Mouse (Mus musculus): ENCODE measurements around the gene Wdr77. TPM values are rescaled to one million over a fixed set of nuclear protein-coding genes. Genes with fewer than 3 reads are reported as not detected.
"Not testable (repeated sequence)": the region's sequence is repeated elsewhere in the genome, so short reads cannot be mapped to it uniquely, and the experiment has no call there.

The Wdr77 gene
- polyA plus RNA-seq, 1 experiment from 2014 or later = 83.4 TPM

DNA sequence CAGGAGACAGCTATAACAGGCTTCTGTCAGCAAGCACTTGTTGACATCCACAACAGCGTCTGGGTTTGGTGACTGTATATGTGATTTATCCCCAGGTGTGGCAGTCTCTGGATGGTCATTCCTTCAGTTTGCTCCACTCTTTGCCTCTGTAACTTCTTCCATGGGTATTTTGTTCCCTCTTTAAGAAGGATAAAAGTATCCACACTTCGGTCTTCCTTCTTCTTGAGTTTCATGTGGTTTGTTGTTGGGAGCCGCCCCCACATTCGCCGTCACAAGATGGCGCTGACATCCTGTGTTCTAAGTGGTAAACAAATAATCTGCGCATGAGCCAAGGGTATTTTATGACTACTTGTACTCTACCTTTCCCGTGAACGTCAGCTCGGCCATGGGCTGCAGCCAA is 44.2 kb downstream of the Wdr77 start:
- WGBS = 53% methylated on average over 10 of the region's 10 CpGs
- not testable (repeated sequence) for ATAC-seq (ENCODE audit: insufficient number of reproducible peaks, insufficient read depth, low FRiP score, low read depth); H3K4me1 ChIP-seq (ENCODE audit: control insufficient read depth in 2 of 2, insufficient read depth in 2 of 2, low read length in 2 of 2); H3K9ac ChIP-seq (ENCODE audit: low read length); H3K27ac ChIP-seq (replicated peaks in 1 of 2; ENCODE audit: control insufficient read depth in 1 of 2, insufficient read depth in 1 of 2, low read depth in 2 of 2, low read length in 2 of 2); H3K36me3 ChIP-seq (ENCODE audit: control insufficient read depth, insufficient read depth, low read length); H3K4me2 ChIP-seq (ENCODE audit: low read length); H3K4me3 ChIP-seq (ENCODE audit: control insufficient read depth in 1 of 2, insufficient read depth in 1 of 2, low read depth in 1 of 2, low read length in 2 of 2); H3K9me3 ChIP-seq (ENCODE audit: control insufficient read depth, low read length); H3K27me3 ChIP-seq (ENCODE audit: control insufficient read depth, insufficient read depth, low read length)

DNA sequence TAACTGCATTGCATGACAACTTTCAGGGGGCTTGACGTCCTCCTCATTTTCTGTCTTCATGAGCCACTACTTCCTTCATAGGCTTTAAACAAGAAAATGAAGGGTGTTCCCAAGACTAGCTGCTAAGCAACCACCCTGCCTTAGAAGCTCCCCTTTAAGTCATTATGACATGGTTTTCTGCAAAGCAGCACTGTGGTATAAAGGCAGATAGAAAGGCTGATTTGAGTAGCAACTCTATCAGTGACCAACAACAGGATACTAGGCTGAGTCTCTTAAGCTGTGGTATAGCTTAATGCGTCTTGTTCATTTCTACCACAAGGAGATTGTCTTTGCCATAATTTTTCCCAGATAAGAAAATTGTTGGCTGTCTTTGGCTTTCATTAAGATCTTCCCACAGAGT is 55.4 kb downstream of the Wdr77 start, which contains the start of gene Pifo:
Pifo (minus strand) TSS at position 101 of the 400 bp plus-strand sequence.
- Histone ChIP-seq H3K4me1 (ENCODE audit: control insufficient read depth in 2 of 2, insufficient read depth in 2 of 2, low read length in 2 of 2) (no peaks in the 10 kb centered on the region), H3K4me2 (ENCODE audit: low read length) (no peak within 1 kb of the TSS), H3K4me3 (ENCODE audit: control insufficient read depth in 1 of 2, insufficient read depth in 1 of 2, low read depth in 1 of 2, low read length in 2 of 2) (no peak within 1 kb of the TSS), H3K36me3 (ENCODE audit: control insufficient read depth, insufficient read depth, low read length) (no peaks in the 10 kb centered on the region), H3K9ac (ENCODE audit: low read length) (no peak within 1 kb of the TSS), H3K9me3 (ENCODE audit: control insufficient read depth, low read length) (no peaks in the 10 kb centered on the region), H3K27me3 (ENCODE audit: control insufficient read depth, insufficient read depth, low read length) (no peaks in the 10 kb centered on the region), H3K27ac (replicated peaks in 1 of 2; ENCODE audit: control insufficient read depth in 1 of 2, insufficient read depth in 1 of 2, low read depth in 2 of 2, low read length in 2 of 2) (no peak within 1 kb of the TSS)
- ATAC-seq (ENCODE audit: insufficient number of reproducible peaks, insufficient read depth, low FRiP score, low read depth) = no peak
- WGBS = 66% methylated on average over 2 of the region's 2 CpGs

Other genes starting within 250 kb of the Wdr77 start
- 66.9 and 77.3 TPM in 2 replicates for gene Rap1a, start 158.0 kb upstream of the Wdr77 start, polyA plus RNA-seq (2014; fragmentation: Nextera tagmentation; extraction: Ambion mirVana)
- gene Adora3, start 88.5 kb upstream of the Wdr77 start, polyA plus RNA-seq (2014; fragmentation: Nextera tagmentation; extraction: Ambion mirVana) = not detected in 2 replicates
- gene Tmigd3, start 88.5 kb upstream of the Wdr77 start, polyA plus RNA-seq (2014; fragmentation: Nextera tagmentation; extraction: Ambion mirVana) = 0.26 and 0.41 TPM in 2 replicates
- 1.5 and 1.8 TPM in 2 replicates for gene I830077J02Rik, start 26.7 kb upstream of the Wdr77 start, polyA plus RNA-seq (2014; fragmentation: Nextera tagmentation; extraction: Ambion mirVana)
- 903 and 907 TPM in 2 replicates for gene Atp5f1, start 730 bp downstream of the Wdr77 start, polyA plus RNA-seq (2014; fragmentation: Nextera tagmentation; extraction: Ambion mirVana)
- 1.2 and 1.8 TPM in 2 replicates for gene Ovgp1, start 14.3 kb downstream of the Wdr77 start, polyA plus RNA-seq (2014; fragmentation: Nextera tagmentation; extraction: Ambion mirVana)
- not detected in 2 replicates for gene Pifo, start 55.3 kb downstream of the Wdr77 start, polyA plus RNA-seq (2014; fragmentation: Nextera tagmentation; extraction: Ambion mirVana)
- 0.34 TPM in 1 of 2 replicates, not detected in the other for gene Chil5, start 73.4 kb downstream of the Wdr77 start, polyA plus RNA-seq (2014; fragmentation: Nextera tagmentation; extraction: Ambion mirVana)
- gene Chia1, start 153.9 kb downstream of the Wdr77 start, polyA plus RNA-seq (2014; fragmentation: Nextera tagmentation; extraction: Ambion mirVana) = 0.12 and 0.19 TPM in 2 replicates
- gene Chil3, start 208.2 kb downstream of the Wdr77 start, polyA plus RNA-seq (2014; fragmentation: Nextera tagmentation; extraction: Ambion mirVana) = not detected in 2 replicates

All from heart, embryonic 14.5 days (tissue).